ENCODE assay signal across 7 mouse cellular contexts in the genomic region with DNA sequence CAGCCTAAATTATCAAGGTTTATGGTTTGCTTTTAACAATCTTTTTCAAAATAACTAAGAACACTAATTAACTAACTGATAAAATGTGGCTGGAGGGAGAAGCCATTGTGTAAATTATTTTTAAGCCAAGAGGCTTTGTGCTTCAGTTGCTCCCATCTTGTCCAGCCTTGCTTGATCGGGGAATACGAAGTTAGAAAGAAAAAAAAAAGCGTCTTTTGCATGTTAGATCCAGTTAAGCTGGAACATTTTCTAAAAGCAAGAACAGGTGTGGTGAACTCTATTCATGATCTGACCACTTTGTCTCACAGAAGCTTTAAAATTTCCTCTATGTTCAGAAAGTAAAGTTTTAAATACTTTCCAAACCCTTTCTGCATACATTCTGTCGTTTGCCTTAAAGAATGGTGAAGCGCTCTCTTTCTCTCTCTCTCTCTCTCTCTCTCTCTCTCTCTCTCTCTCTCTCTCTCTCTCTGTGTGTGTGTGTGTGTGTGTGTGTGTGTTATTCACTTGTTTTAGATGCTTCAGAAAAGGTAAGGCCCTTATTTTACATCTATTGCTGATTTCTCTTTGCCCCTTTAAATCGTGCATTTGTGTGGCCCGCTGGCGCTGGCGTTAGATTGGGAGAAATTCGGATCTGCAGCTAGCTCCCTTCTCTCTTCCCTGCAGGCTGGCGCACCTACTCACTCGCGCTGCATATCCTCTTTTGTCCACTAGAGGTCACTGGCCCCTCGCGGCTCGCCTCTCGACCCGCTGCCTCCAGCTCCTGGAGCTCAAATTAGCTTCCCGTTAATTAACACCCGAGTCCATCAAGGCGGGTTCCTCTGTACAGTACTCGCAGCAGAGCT.
A peak's percentile ranks its signal among the peaks of the same experiment; 100 is the strongest.
DNase-seq lines count a peak whose midpoint lies in the region; ATAC-seq and TF ChIP-seq lines count a peak whose summit lies in the region.

No protein-coding gene starts in this region.

- peak; percentile 51; the same call in 1 of the 2 replicates for TF ChIP-seq POLR2A in cortical plate, adult 2 months (IDR thresholded peaks at IDR 0.05; ENCODE audit: extremely low read depth, insufficient read depth, low read length)

- peaks cover 2% of the 10 kb centered on the region for H3K4me1 ChIP-seq in cortical plate, adult 2 months (ENCODE audit: control insufficient read depth, insufficient read depth, low read length)
- H3K4me1 ChIP-seq in intestine, embryonic 14.5 days (replicated peaks; ENCODE audit: control insufficient read depth, insufficient read depth, low read length), result no peaks in the 10 kb centered on the region
- peaks cover 27% of the 10 kb centered on the region for H3K4me1 ChIP-seq in midbrain, embryonic 10.5 days

- no peak overlapping the region for H3K9ac ChIP-seq in intestine, embryonic 14.5 days (ENCODE audit: low read length)

- peak; percentile 69 for ATAC-seq in intestine, embryonic 14.5 days (replicated peaks; ENCODE audit: low FRiP score, low TSS enrichment, low read depth)

- no peaks in the 10 kb centered on the region for H3K9me3 ChIP-seq in intestine, embryonic 14.5 days (ENCODE audit: control insufficient read depth, low read length)
- no peaks in the 10 kb centered on the region for H3K9me3 ChIP-seq in midbrain, embryonic 10.5 days (replicated peaks)

- intact Hi-C loops in left cerebral cortex, postnatal 10 days (cut with DNase I), result loop anchor here (2.0 to 10.0 kb wide), 2 partner anchors 52 to 1450 kb away; no protein-coding TSS in a partner anchor

- H3K4me2 ChIP-seq in intestine, embryonic 14.5 days (ENCODE audit: low read length), result peak overlapping the region; percentile 30

- TF ChIP-seq CTCF in cortical plate, adult 2 months (IDR thresholded peaks at IDR 0.05; ENCODE audit: extremely low read depth, insufficient read depth, low read length), result peak; percentile 90

- H3K27ac ChIP-seq in cortical plate, adult 2 months (ENCODE audit: insufficient read depth, low read length), result peak overlapping the region; percentile 99
- H3K27ac ChIP-seq in intestine, embryonic 14.5 days (ENCODE audit: low read depth), result no peak overlapping the region
- no peak overlapping the region; the same call in 1 of the 2 replicates for H3K27ac ChIP-seq in midbrain, embryonic 10.5 days (replicated peaks)

- peaks cover 87% of the 10 kb centered on the region for H3K27me3 ChIP-seq in intestine, embryonic 14.5 days (replicated peaks; ENCODE audit: control insufficient read depth, insufficient read depth, low read length)
- H3K27me3 ChIP-seq in midbrain, embryonic 10.5 days (ENCODE audit: low read depth, poor library complexity, severe bottlenecking), result peaks cover 95% of the 10 kb centered on the region

- no peaks in the 10 kb centered on the region for H3K36me3 ChIP-seq in intestine, embryonic 14.5 days (ENCODE audit: control insufficient read depth, insufficient read depth, low read length)
- H3K36me3 ChIP-seq in midbrain, embryonic 10.5 days, result no peaks in the 10 kb centered on the region

- H3K4me3 ChIP-seq in cortical plate, adult 2 months (ENCODE audit: insufficient read depth, low read length), result peak overlapping the region; percentile 82
- H3K4me3 ChIP-seq in intestine, embryonic 14.5 days (ENCODE audit: low read depth, low read length), result 0 out of 2 replicates have a peak overlapping the region, but pooled peaks have one; percentile 1
- H3K4me3 ChIP-seq in midbrain, embryonic 10.5 days, result peak overlapping the region; percentile 48

- peak; percentile 67 for DNase-seq in adipocyte (ENCODE audit: low spot score)
- DNase-seq in gastrocnemius, postnatal 25 days, result peak; percentile 30
- peak; percentile 92 for DNase-seq in intestine, embryonic 14.5 days (ENCODE audit: low spot score)
- DNase-seq in left cerebral cortex, postnatal 10 days (ENCODE audit: extremely low spot score in 1 of 2, low spot score in 2 of 2), result peak; percentile 88 to 96
- DNase-seq in midbrain, embryonic 10.5 days (ENCODE audit: low spot score), result peak; percentile 89
- DNase-seq in right cerebral cortex, postnatal 4 days, result peak; percentile 88

- 1% methylated on average over 22 of the region's 22 CpGs for WGBS in intestine, embryonic 14.5 days
- WGBS in midbrain, embryonic 10.5 days, result 1% methylated on average over 22 of the region's 22 CpGs

Comparison
In these comparisons a context has a peak if more than half of its experiments do, and no peak if none do; other contexts are left out.
1. DNase-seq: peak in every context shown above with its lines; median percentile 92 in intestine, embryonic 14.5 days; 92 in left cerebral cortex, postnatal 10 days; 89 in midbrain, embryonic 10.5 days; 88 in right cerebral cortex, postnatal 4 days; 67 in adipocyte; 30 in gastrocnemius, postnatal 25 days.
2. H3K4me3 ChIP-seq: peak in every context shown above with its lines; median percentile 82 in cortical plate, adult 2 months; 48 in midbrain, embryonic 10.5 days; 1 in intestine, embryonic 14.5 days.